Mouse (Mus musculus) heart, embryonic 11.5 days (tissue): ENCODE data around the gene Maml2. TPM values are rescaled to one million over a fixed set of nuclear protein-coding genes. Genes with fewer than 3 reads are reported as not detected.

ENCODE experiments used
- ATAC-seq: fragments of 200-750 bp; cut with Nextera tagmentation; replicated peaks from 2 replicates; pipeline ENCODE4 v1.8.0; 2017; ENCODE audit warnings: moderate library complexity; ENCODE audit not compliant: insufficient number of reproducible peaks, low FRiP score, low TSS enrichment
- H3K27ac ChIP-seq: fragments of 300-500 bp; sonication (generic); 2 replicates; pipeline ENCODE4 v1.5.1; 2014; ENCODE audit warnings: mild to moderate bottlenecking, low read depth, low read length
- H3K27me3 ChIP-seq: fragments of 300-500 bp; sonication (generic); 2 replicates; pipeline ENCODE4 v1.6.1; 2014; ENCODE audit warnings: mild to moderate bottlenecking, low read length, mixed read lengths; ENCODE audit not compliant: control insufficient read depth, insufficient read depth
- H3K36me3 ChIP-seq: fragments of 300-500 bp; sonication (generic); 2 replicates; pipeline ENCODE4 v1.6.1; 2014; ENCODE audit warnings: mild to moderate bottlenecking, low read length, moderate library complexity, mixed read lengths; ENCODE audit not compliant: control insufficient read depth, insufficient read depth
- H3K4me1 ChIP-seq: fragments of 300-500 bp; sonication (generic); 2 replicates; pipeline ENCODE4 v1.6.1; 2014; ENCODE audit warnings: low read length; ENCODE audit not compliant: control insufficient read depth, insufficient read depth
- H3K4me2 ChIP-seq: fragments of 300-500 bp; sonication (generic); 2 replicates; pipeline ENCODE4 v1.6.1; 2014; ENCODE audit warnings: mild to moderate bottlenecking, moderate library complexity
- H3K4me3 ChIP-seq: fragments of 300-500 bp; sonication (generic); 2 replicates; pipeline ENCODE4 v1.5.1; 2014; ENCODE audit warnings: low read depth, low read length
- H3K9ac ChIP-seq: fragments of 300-500 bp; sonication (generic); 2 replicates; pipeline ENCODE4 v1.6.1; 2014; ENCODE audit warnings: mild to moderate bottlenecking, low read depth, low read length, moderate library complexity
- H3K9me3 ChIP-seq: fragments of 300-500 bp; sonication (generic); replicated peaks from 2 replicates; pipeline ENCODE4 v1.6.1; 2016; ENCODE audit warnings: low read length; ENCODE audit not compliant: control insufficient read depth
- WGBS: fragments of 180-500 bp; shearing (Covaris S2); extraction: QIAGEN DNeasy Blood & Tissue Kit; methylation state at CpG from one replicate; pipeline ENCODE4 v1.1.7; 2014; ENCODE audit not compliant: insufficient replicate concordance; 5-methylcytosine and 5-hydroxymethylcytosine counted together
- polyA plus RNA-seq: library from polyadenylated mRNA; unstranded; fragments of >200 nt; fragmentation: Nextera tagmentation; extraction: Ambion mirVana; gene quantifications from 2 replicates; pipeline ENCODE4 v1.2.1, GENCODE M21; 2014

Maml2 gene
- polyA plus RNA-seq, 1 experiment from 2014 or later: 9.1 TPM

DNA sequence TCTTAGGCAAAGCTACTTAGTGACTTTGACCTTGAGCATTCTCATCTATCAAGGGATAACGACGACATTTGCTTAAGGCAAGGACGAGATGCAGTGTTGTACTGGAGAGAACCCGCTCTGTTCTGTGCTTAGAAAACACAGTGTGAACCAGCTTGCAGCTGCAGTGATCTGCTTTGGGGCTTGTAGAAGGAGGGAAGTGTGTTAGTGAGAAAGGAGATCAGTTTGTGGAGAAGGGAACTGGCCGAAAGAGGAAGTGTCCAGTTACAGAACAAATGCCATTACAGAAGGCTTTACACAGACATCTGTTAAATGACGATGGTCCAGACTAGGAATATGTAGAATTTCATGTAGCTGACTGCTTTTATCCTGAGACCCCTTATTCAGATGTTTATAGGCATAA is 243.0 kb downstream of the Maml2 start:
- no peaks in the 10 kb centered on the region for H3K9me3 ChIP-seq
- H3K9ac ChIP-seq: no peak overlapping the region
- 0 out of 2 replicates have a peak overlapping the region, but pooled peaks have one; percentile 32 for H3K27ac ChIP-seq
- no peak for ATAC-seq
- H3K4me1 ChIP-seq: peaks cover 25% of the 10 kb centered on the region
- no peak overlapping the region for H3K4me2 ChIP-seq
- no peaks in the 10 kb centered on the region for H3K36me3 ChIP-seq
- 53% methylated on average over 6 of the region's 6 CpGs for WGBS
- H3K4me3 ChIP-seq: no peak overlapping the region
- no peaks in the 10 kb centered on the region for H3K27me3 ChIP-seq

DNA sequence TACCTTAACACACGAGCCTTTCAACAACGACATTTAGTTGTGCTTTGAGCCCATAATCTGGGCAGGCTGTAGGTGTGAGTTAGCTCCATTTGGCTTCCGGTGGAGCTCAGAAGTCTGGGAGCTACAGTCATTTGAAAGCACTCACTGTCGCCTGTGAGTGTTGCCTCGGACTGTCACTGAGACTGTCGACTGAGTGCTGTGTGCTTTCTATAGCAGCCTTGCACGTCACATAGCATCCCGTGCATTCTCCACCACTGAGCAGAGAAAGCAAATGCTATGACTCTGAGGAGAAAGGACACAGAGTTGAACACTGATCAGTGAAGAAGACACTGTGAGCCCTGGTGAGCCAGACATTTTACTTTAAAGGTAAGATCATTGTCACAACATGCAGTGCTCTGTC is 245.4 kb downstream of the Maml2 start:
- Histone ChIP-seq H3K4me1 (peaks cover 12% of the 10 kb centered on the region), H3K27me3 (no peaks in the 10 kb centered on the region), H3K4me2 (peak overlapping the region; percentile 41), H3K9ac (no peak overlapping the region), H3K36me3 (no peaks in the 10 kb centered on the region), H3K9me3 (no peaks in the 10 kb centered on the region), H3K4me3 (no peak overlapping the region), H3K27ac (0 out of 2 replicates have a peak overlapping the region, but pooled peaks have one; percentile 25)
- 23% methylated on average over 8 of the region's 8 CpGs for WGBS
- peak; percentile 33; the same call in 1 of the 2 replicates for ATAC-seq

GRCm38 (mm10) chr9:13544133-13544532 is 246.4 kb downstream of the Maml2 start:
- Histone ChIP-seq H3K4me3 (no peak overlapping the region), H3K27ac (no peak overlapping the region), H3K27me3 (no peaks in the 10 kb centered on the region), H3K4me1 (peaks cover 14% of the 10 kb centered on the region), H3K9ac (no peak overlapping the region), H3K9me3 (no peaks in the 10 kb centered on the region), H3K4me2 (no peak overlapping the region), H3K36me3 (no peaks in the 10 kb centered on the region)
- WGBS: 36% methylated on average over 8 of the region's 8 CpGs
- ATAC-seq: no peak

DNA sequence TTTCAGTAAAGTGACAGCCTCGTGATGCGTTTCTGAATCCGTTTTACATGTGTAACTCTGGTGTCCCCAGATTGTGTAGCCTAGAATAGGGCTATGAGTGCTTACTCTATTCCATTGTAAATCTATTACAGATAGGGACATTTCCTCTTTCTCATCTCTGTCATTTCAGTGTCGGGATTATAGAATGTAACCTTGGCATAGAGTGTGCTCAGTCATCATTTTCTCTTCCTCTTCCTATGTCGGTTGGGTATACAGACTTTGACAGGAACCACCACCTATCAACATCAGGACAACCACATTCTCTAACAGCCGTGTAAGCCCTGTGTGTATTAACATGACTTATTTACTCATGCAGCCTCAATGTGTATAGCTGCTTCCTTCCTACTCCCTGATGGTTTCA is 248.0 kb downstream of the Maml2 start:
- ATAC-seq: no peak
- no peak overlapping the region for H3K4me3 ChIP-seq
- H3K27me3 ChIP-seq: no peaks in the 10 kb centered on the region
- H3K9ac ChIP-seq: no peak overlapping the region
- peaks cover 17% of the 10 kb centered on the region for H3K4me1 ChIP-seq
- no peaks in the 10 kb centered on the region for H3K36me3 ChIP-seq
- 73% methylated on average over 6 of the region's 6 CpGs for WGBS
- no peak overlapping the region for H3K4me2 ChIP-seq
- no peaks in the 10 kb centered on the region for H3K9me3 ChIP-seq
- no peak overlapping the region for H3K27ac ChIP-seq

DNA sequence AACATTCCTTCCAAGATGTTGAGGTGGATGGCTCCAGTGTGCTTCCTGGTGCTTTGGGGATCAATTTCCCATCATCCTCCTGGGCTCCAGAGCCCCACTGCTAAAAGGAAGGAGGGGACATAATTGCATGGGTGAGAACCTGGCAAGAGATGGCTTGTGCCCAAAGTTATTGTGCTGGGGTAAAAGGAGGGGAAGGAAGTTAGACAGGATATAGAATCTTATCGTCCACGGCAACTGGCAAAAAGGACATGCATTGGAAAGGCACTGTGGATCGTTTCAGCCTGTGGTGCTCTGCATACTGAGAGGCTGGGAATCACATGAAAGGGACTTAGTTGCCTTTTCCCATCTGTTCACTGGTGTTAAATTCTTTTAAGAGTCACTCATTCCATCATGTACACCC is 252.2 kb downstream of the Maml2 start:
- no peak overlapping the region for H3K4me3 ChIP-seq
- whole genome bisulfite sequencing: 67% methylated on average over 3 of the region's 3 CpGs
- H3K36me3 ChIP-seq: no peaks in the 10 kb centered on the region
- H3K9ac ChIP-seq: no peak overlapping the region
- no peak for ATAC-seq
- H3K4me2 ChIP-seq: no peak overlapping the region
- peaks cover 6% of the 10 kb centered on the region; the same call in 1 of the 2 replicates for H3K4me1 ChIP-seq
- no peak overlapping the region for H3K27ac ChIP-seq
- H3K9me3 ChIP-seq: no peaks in the 10 kb centered on the region
- no peaks in the 10 kb centered on the region for H3K27me3 ChIP-seq

GRCm38 (mm10) chr9:13552380-13553052 is 254.8 kb downstream of the Maml2 start:
- H3K9me3 ChIP-seq: no peaks in the 10 kb centered on the region
- WGBS: 70% methylated on average over 5 of the region's 5 CpGs
- no peak overlapping the region for H3K4me2 ChIP-seq
- H3K9ac ChIP-seq: no peak overlapping the region
- no peaks in the 10 kb centered on the region for H3K36me3 ChIP-seq
- peaks cover 6% of the 10 kb centered on the region; the same call in 1 of the 2 replicates for H3K4me1 ChIP-seq
- H3K27ac ChIP-seq: no peak overlapping the region
- H3K27me3 ChIP-seq: no peaks in the 10 kb centered on the region
- H3K4me3 ChIP-seq: no peak overlapping the region
- no peak for ATAC-seq

DNA sequence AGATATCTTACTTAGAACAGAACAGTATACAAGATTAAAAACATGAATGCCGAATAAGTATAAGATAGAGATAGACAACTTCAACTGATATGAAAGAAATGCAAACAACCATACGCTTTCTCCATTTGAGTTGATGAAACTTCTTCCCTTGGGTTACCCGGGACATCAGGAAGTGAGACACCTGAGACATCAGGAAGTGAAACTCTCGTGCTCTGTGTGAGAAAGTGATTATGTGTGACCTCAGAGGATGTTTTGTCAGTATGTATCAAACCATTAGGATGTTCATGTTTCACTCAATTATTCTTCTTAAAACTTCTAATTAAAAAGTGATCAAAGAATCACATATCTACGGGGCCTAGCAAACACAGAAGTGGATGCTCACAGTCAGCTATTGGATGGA is 257.0 kb downstream of the Maml2 start:
- no peak overlapping the region for H3K4me2 ChIP-seq
- H3K4me3 ChIP-seq: no peak overlapping the region
- ATAC-seq: no peak
- H3K9me3 ChIP-seq: no peaks in the 10 kb centered on the region
- H3K27me3 ChIP-seq: no peaks in the 10 kb centered on the region
- no peaks in the 10 kb centered on the region; the same call in 1 of the 2 replicates for H3K4me1 ChIP-seq
- WGBS: 78% methylated on average over 5 of the region's 5 CpGs
- H3K27ac ChIP-seq: no peak overlapping the region
- H3K9ac ChIP-seq: no peak overlapping the region
- H3K36me3 ChIP-seq: no peaks in the 10 kb centered on the region

- no peak overlapping the region for H3K9ac ChIP-seq
- H3K27me3 ChIP-seq: no peaks in the 10 kb centered on the region
- no peaks in the 10 kb centered on the region; the same call in 1 of the 2 replicates for H3K4me1 ChIP-seq
- no peaks in the 10 kb centered on the region for H3K36me3 ChIP-seq
- H3K27ac ChIP-seq: no peak overlapping the region
- no peaks in the 10 kb centered on the region for H3K9me3 ChIP-seq
- H3K4me3 ChIP-seq: no peak overlapping the region
- no peak overlapping the region for H3K4me2 ChIP-seq
- ATAC-seq: no peak
- WGBS: 71% methylated on average over 8 of the region's 8 CpGs
Measured at GRCm38 (mm10) chr9:13555973-13556481, 258.3 kb downstream of the Maml2 start.

DNA sequence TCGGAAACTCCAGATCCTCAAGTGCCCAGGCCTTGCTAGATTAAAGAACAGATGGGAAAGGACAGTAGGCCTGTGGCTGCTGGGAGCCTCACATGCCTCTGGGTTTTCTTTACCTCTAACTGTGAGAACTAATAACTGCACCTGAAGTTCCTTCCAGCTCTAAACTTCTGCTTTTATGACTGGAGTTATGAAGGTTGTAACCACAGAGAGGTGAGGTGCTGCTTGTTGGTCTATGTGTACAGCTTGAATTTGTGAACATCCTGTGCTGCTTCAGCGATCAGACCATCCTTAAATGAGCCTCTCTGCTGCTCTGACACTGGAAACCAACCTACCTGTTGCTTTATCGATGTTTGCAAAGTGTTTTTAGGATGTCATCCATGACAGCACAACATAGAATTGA is 258.9 kb downstream of the Maml2 start:
- H3K27ac ChIP-seq: no peak overlapping the region
- WGBS: 81% methylated on average over 3 of the region's 3 CpGs

More for the DNA sequence above, 258.9 kb downstream of the Maml2 start:
- H3K4me2 ChIP-seq: no peak overlapping the region
- no peak overlapping the region for H3K9ac ChIP-seq
- ATAC-seq: no peak
- H3K9me3 ChIP-seq: no peaks in the 10 kb centered on the region
- H3K36me3 ChIP-seq: no peaks in the 10 kb centered on the region
- no peak overlapping the region for H3K4me3 ChIP-seq
- H3K4me1 ChIP-seq: no peaks in the 10 kb centered on the region; the same call in 1 of the 2 replicates
- no peaks in the 10 kb centered on the region for H3K27me3 ChIP-seq
